Mouse (Mus musculus) cerebellum, adult 11-12 months (tissue): ENCODE data around the gene Arhgap23.

ENCODE experiments used
- DNase-seq: peaks from one replicate; pipeline ENCODE4 v3.0.0; 2022

The Arhgap23 gene

DNA sequence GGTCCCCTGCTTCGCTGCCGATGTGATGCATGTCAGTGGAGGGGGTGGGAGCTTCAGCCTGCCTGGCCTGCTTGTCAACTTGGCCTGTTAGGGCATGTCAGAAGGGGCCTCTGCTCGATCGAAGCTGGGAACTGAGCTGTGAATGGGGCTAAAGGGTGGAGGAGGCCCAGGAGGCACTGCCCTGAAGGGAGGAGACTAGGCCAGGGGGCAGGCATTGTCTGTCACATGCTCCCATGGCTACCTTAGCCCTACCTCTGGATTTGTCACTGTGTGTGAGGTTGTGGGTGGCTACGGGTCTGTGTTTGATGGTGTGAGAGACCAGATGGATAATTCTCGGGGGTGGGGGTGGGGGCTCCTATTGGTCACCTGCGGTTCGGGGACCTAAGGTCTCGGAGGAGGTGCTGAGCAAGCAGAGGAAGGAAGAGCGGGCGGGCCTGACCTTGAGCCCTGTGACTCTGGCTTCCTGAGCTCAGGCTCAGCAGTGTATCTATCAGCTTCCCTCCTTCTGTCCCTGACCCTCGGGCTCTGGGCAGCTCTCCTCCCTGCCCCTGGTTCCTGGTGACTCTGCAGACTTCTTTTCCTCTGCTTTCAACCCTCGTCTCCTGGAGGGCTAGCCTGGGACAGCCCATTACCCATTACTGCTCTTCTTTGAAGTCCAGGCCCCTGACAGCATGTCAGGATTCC is 20.6 kb downstream of the Arhgap23 start:
- no peak for DNase-seq

DNA sequence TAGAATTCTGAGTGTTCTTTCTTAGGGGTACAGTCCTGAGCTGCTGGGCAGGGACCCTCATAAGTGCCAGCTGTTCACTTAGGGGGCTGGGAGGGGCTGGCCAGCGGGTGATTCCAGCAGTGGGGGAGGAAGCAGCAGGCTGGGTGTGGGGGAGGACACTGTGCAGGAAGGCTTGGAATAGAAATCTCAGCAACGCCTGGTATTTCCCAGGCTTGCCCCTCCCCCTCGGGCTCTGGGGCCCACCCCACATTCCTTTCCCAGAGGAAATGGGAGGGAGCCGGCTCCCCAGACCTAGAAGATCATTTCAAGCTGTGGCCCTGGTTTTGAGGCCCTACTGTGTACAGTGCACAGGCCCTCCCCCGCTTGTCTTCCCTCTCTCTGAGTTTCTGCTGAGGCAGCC is 22.4 kb downstream of the Arhgap23 start:
- DNase-seq, result no peak

DNA sequence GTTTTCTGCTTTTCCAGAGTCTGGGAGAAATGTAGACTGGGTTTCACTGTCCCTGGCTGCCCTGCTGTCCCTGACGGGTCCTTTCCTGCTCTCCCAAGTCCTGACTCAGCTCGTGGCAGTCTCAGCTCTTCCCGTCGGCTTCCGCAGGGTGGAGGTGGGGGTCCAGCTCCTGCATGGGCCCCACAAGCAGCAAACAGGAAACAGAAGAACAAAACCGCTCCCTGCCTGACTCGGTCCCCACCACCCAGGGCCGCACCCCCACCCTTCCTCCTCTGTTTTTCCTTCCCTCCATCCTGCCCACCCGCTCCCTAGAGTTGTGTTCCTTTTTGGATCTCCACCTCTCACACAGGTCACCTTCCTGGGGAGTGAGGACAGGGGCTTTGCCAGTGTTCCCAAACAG is 23.5 kb downstream of the Arhgap23 start:
- DNase-seq, result no peak

DNA sequence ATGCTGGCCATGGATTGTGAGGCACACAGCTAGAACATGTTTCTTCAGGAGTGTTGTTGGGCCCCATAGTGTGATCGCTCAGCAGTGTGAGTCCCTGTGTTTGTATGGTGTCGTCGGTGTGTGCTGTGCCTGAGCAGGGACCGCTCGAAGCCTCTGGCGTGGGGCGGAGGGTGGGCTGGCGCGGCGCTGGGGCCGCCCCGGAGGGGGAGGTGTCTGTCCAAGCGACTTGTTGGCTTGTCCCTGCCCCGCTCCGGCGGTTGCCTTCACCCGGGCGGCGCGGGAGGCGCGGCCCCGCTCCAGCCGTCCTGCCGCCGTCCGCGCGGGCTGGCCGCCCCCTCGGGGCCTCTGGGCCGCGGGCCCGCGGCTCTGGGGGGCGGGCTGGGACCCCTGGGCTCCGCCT is 24.6 kb downstream of the Arhgap23 start:
- no peak for DNase-seq

DNA sequence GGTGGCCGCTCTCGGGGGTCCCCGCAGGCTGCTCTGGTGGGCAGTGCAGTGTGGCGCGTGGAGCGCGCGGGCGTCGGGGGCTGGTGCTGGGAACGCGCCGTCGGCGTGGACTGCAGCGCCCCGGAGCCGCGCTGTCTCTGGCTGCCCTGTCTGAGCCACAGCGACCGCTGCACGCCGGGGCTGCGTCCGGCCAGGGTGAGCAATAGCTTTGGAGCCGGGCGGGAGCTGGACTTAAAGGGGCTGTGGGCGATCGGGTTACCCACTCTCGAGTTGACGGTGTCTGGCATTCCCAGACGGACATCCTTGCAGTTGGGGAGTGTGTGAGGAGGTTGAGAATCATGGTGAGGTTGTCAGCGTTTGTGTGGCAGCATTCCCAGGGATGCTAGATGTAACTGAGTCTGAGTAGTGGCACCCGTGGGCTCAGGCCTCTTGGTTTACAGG is 25.1 kb downstream of the Arhgap23 start:
- no peak for DNase-seq

DNA sequence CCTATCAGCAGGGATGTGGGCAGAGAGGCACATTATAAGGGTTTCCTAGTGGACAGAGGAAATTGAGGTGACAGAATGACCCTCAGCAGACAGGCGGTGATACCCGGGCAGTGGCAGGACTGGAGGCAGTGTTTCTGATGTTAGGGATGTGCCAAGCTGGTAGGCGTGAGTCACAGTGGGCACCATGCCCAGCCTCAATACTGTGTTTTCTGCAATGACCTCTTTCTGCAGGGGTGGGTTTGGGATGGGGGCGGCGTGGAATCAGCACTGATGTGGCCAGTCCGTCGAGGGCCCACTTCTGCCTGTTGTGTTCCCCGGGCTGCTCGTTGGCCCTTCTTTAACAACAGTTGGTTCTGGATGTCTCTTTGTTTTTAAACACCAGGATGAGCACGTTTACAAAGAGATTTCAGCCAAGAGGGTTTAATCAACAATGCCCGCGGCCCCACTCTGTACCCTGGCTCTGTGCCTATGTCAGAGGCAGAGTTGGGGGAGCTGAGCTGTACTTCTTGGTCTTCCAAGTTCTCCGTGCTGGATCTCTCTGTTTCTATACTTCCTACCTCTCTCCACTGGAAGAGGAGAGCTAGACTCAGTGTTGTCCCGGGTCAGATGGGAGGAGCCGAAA is 25.8 kb downstream of the Arhgap23 start:
- DNase-seq, result peak; percentile 38

DNA sequence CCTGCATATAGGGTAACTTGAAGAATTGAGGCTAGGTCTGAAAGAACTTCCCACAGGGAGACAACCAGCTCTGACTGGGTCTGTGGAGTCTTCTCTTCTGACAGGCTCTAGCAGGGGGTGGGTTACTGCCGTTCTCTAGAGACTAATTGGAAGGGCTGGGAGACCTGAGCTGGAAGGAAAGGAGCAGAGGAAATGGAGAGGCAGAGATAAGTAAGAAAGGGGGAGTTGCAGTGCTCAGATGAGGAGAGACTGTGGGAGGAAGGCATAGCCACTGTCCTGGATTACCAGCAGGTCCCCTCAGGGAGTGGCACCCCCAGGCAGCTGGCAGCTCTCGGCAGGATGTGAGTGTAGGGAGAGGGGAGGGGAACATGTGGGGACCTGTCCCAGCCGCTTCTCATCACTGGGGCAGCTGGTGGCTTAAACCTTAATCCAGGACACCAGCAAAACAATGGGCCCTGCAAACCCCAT is 26.4 kb downstream of the Arhgap23 start:
- DNase-seq, result no peak

DNA sequence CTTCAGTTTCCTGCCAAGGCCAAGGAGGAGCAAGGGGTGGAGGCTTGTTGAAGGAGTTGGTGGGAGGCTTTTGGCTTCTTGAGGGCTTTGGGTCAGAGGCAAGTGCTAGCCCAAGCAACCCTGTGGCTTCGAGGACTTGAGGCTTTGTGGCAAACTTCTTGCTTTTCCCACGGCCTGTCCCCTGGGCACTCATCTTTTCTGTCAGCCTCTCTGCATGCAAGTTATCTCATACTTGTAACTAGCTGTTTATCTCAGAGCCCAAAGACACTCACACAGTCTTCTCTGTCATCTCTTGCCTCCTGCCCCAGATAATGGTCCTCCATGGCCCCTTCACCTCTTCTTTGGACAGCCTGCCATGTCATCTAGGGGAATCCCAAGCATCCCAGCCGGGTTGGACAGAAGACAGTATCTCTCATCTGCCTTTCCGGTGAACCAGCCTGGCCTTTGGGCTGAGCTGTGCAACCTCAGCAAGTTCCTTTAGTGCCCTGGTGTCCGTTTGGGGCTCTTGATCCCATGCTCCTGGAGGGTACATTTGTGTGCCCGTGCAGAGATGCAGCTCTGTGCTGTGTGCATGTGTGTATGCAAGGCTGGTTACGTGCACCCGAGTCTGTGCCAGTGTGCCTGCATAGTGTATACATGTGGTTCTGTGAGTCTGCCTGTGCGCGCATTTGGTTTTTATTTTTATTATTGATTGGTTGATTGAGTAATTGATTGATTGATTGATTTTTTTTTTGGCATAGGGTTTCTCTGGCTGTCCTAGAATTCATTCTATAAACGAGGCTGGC is 27.8 kb downstream of the Arhgap23 start:
- no peak for DNase-seq

DNA sequence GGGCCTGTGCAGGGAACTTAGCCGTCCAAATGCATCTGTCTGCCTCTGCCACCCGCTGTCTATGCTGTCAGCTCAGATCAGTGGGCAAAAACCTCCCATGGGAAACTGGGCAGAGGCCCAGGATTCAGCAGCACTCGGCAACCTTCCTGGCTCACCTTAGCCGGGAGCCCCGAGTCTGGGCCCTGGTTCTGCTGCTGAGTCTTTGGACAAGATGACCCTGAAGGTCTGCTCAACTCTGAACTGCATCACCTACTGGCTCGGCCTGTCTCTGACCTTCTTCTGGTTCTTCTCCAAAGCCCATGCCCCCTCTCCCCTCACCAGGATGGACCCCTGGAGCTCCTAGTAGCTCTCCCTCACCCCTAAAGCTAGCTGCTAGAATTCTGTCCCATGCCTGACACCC is 30.3 kb downstream of the Arhgap23 start:
- no peak for DNase-seq

DNA sequence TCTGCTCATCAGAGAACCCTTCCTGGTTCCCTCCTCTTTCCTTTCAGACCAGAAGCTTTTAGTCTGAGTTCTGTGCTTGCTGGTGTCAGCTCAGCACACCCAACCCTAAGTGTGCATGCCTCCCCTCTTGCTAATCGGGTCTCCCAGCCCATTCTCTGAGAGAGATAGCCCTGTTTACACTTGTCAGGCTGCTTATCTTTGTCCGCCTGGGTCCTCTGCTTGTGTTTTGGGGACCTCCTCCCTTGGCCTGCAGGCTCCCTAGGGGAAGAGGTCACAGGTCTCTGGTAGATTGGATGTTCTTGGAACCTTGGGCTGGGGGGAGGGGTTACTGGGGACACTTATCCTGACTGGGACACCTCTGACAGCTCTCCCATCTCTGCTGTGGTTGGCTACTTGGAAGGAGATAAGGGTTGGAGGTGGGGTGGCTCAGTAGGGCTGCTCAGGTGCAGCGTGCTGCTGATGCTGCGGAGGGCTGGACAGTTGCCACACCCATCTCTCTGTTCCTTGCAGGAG is 30.7 kb downstream of the Arhgap23 start:
- DNase-seq, result no peak

DNA sequence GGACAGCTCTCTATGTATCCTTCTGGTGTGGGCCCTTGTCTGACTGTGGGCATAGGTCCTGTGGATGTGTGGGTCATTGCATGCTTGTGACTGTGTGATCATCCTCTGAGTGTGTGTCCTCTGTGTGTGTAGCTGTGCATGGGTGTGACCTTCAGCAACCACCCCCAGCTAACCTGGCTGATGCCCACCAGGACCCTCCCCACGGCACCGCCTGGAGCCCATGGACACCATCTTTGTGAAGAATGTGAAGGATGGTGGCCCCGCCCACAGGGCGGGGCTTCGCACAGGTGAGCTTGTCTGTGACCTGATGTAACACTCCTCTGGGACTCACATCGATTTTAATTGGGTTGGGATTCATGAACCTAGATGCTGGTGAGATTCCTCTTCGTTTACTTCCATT is 32.6 kb downstream of the Arhgap23 start:
- peak; percentile 52 for DNase-seq

DNA sequence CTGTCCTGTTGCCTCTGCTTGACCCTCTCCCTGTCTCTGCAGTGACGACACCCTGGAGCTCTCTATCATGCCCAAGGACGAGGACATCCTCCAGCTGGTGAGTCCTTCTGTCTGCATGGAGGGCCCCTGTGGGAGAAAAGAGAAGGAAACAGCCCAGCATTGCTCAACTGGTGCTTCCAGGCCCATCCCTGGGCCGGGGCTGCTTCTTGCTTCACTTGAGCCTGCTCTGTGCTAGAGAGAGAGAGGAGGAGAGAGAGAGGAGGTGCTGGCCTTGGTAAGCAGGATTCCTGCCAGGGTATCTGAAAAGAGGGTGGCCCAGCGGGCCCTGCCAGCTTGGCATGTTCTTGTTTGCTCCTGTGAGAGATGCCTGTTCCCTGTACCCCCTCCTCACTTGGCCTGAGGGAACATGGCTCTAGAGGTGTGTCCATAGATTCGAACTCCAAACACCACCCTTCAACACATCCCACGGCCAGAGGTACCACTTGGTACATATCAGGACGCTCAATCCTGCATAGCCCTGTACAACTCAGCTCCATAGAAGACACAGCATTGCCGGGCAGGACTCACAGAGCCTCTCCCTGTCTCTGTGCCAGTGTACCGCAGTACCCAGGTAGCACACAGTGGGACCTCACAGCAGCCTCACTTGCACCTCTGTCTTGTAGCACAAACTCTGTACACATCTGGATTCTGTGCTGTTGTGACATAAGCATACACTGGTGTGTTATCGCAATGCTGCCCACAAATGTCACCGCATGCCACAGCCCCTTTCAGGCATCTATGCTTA is 33.5 kb downstream of the Arhgap23 start:
- DNase-seq, result peak; percentile 51

DNA sequence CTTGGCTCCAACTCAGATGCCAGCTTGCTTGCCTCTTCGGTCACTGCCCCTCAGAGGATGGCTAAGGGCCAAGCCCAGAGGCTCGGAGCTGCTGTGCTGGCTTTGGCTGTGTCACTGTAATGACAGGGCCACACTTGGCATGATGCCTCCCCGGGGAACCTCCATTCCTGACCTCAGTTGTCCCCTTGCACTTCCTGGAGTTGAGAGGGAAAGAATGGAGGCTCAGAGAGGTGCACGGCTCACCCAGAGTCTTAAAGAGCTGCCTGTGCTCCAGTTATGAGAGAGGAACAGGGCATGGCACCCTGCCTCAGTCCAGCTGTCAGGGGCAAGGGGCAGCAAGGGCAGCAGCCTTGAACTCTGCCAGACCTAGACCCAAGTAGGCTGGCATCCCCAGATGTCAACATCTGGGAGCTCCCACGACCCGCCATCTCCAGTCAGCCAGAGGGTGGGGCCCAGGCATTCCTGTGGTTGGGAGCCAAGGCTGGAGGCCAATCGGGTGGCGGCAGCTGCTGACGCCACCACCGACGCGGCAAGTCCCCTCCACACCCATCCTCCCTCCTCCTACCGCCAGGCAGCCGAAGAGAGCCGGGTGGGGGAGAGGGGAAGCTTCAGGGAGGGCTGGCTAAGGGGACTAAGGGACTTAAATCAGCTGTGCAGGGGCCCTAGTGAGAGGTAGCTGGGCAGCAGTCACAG is 34.4 kb downstream of the Arhgap23 start:
- DNase-seq, result peak; percentile 82

DNA sequence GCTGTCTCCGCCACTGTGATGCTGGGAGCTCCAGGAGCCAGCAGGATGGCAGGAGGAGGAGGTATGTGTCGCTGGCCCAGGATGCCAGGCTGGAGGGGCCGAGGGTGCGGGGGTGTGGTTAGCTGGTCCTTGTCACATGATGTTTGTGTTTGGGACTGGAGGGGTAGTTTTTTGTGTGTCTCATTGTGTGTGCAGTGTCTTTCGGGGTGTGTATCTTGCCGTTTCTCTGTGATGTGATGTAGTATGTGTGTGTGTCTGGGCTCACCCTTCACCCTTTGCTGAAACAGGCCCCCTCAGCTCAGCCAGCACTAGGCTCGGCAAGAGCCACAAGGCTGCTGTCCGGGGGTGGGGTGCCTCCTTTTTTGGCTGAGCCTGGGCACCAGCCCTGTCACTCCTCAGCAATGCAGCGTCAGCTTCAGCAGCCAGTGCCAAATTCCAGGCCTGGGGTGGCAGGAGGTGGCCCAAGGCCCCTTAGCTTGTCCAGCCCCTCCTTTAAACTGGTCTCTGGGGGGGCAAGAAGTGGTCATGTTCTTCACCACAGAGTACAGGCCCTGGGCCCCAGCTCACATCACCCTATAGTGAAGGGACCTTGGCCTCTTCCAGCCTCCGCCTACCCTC is 35.1 kb downstream of the Arhgap23 start:
- DNase-seq, result peak; percentile 78

DNA sequence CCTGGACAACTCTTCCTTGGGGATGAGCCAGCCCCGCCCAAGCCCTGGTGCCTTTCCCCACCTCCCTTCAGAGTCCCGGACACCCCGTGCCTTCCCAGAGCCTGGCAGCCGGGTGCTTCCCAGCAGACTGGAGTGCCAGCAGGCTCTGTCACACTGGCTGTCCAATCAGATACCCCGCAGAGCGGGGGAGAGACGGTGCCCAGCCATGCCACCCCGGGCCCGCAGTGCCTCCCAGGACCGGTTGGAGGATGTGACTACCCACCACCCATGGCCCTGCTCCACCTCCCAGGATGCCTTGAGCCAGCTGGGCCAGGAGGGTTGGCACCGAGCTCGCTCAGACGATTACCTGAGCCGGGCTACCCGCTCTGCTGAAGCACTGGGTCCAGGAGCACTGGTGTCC is 36.3 kb downstream of the Arhgap23 start:
- peak; percentile 85 for DNase-seq

DNA sequence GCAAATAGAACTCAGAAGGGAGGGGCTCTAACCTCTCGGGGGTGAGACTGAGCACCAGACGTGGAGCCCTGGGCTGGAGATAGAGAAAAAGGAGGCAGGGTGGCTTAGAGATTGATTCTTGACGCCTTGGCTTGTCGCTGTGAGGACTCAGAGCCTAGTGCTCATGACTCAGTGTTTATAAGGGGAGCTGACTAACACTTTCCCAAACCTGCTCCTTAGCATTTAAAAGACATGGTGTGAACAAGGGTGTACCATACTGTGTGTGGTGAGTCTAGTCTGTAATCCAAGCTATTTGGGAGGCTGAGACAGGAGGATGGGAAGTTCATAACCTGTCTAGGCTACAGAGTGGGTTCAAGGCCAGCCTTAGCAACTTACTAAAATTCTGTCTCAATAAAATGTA is 41.8 kb downstream of the Arhgap23 start:
- DNase-seq, result no peak

DNA sequence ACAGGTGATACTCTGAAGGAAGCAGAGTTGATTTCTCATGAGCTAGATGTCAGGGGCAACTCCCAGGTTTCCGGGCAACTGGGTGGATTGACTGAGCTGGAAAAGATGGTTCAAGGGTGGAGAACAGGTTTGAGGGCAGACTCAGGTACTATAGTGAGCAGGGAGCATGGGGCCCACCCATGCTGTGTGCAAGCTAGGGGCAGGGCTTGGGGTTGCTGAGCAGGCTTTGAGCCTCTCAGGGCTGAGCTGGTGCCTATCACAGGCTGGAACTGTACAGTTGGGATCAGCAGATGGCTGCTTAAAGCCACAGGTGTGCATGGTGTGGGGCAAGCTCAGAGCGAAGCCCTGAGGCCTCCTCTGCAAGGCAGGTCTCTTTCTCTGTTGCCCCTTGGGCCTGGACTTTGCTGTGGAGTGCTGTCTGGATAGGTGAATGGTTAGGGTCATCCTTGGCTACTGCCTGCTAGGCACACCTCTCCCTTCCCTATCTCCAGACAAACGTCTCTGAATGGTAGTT is 46.0 kb downstream of the Arhgap23 start:
- DNase-seq, result no peak

DNA sequence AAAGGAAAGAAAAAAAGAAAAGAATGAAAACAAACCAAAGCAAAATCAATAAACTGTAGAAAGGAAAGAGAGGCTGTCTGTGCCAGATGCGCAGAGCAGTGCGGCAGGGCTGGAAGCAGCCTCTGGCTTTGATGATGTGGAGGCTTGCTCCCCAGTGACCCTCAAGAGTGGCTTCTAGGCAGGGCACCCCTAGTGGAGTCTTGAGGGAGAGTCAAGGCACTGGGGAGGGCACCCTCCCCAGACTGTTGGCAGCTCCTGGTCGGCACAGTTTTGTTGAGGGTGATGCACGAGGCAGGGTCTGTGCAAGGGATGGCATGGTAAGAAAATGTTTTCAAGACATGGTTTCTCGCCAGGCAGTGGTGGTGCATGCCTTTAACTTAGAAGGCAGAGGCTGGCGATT is 47.2 kb downstream of the Arhgap23 start:
- DNase-seq, result no peak

DNA sequence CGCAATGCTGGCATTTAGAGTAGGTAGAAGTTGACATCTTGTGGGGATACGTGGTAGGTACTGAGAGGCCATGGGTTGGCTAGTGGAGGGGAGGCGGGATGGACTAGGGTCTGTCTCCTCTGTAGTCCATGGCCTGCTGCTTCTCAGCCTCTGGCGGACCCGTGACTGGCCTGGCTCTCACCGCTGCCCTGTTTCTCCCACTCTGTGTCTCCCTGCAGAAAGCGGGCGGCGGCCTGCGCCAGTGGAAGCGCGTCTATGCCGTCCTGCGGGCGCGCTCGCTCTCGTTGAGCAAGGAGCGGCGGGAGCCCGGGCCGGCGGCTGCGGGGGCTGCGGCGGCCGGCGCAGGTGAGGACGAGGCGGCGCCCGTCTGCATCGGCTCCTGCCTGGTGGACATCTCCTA is 47.8 kb downstream of the Arhgap23 start:
- DNase-seq, result no peak

DNA sequence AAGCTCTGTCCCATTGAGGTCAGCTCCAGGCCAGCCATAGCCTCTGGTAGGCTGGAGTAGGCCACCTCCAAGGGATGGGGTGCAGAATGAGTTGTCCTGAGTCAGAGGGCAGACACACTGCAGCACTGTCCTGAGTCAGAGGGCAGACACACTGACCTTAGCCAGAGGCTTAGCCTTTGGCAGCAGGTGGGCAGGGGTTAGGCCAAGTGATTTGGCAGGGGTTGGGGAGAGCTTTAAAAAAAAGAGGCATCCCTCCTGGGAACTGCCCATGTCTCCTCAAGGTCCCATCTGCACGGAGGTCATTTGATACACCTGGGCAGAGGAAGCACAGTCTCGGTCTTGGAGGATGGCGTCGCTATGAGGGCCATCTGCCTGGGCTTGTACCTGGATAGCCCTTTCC is 48.7 kb downstream of the Arhgap23 start:
- DNase-seq, result no peak

DNA sequence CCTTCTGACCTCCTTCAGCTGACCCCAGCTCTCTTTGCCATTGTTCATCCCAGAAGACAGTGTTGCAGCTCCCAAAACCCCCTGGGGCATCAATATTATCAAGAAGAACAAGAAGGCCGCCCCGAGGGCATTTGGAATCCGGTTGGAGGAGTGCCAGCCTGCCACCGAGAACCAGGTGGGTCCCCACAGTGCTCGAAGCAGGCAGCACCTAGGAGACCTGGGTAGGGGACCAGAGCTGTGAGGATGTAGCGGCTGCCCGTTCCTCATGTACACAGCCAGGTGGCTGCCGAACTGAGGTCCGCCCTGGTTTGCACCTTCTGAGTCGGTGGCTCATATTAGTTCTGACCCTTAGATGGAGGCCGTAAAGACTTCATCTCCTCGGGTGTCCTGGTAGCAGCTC is 50.6 kb downstream of the Arhgap23 start:
- peak; percentile 68 for DNase-seq
